Mouse (Mus musculus) kidney, postnatal 0 days (tissue): ENCODE measurements around the gene Rasgef1b. TPM values are rescaled to one million over a fixed set of nuclear protein-coding genes. Genes with fewer than 3 reads are reported as not detected.

ENCODE experiments used
- ATAC-seq: fragments of 200-750 bp; cut with Nextera tagmentation; replicated peaks from 2 replicates; pipeline ENCODE4 v1.8.0; 2017; ENCODE audit warnings: low read depth, moderate number of reproducible peaks, moderate TSS enrichment, moderate library complexity; ENCODE audit not compliant: low FRiP score
- DNase-seq: peaks from one replicate; pipeline ENCODE4 v3.0.0-alpha.2; 2016; ENCODE audit warnings: low spot score
- H3K27ac ChIP-seq: fragments of 300-500 bp; sonication (generic); 2 replicates; pipeline ENCODE4 v1.5.1; 2014; ENCODE audit warnings: mild to moderate bottlenecking
- H3K27me3 ChIP-seq: fragments of 300-500 bp; sonication (generic); 2 replicates; pipeline ENCODE4 v1.6.1; 2014; ENCODE audit warnings: low read length, mixed read lengths; ENCODE audit not compliant: insufficient read depth
- H3K36me3 ChIP-seq: fragments of 300-500 bp; sonication (generic); 2 replicates; pipeline ENCODE4 v1.6.1; 2014; ENCODE audit warnings: low read length, mixed read lengths; ENCODE audit not compliant: insufficient read depth
- H3K4me1 ChIP-seq: fragments of 300-500 bp; sonication (generic); replicated peaks from 2 replicates; pipeline ENCODE4 v1.6.1; 2014; ENCODE audit warnings: antibody characterized with exemption, low read length, mixed read lengths; ENCODE audit not compliant: insufficient read depth
- H3K4me2 ChIP-seq: fragments of 300-500 bp; sonication (generic); 2 replicates; pipeline ENCODE4 v1.6.1; 2014; ENCODE audit warnings: mild to moderate bottlenecking, low read length, moderate library complexity, mixed read lengths
- H3K4me3 ChIP-seq: fragments of 300-500 bp; sonication (generic); replicated peaks from 2 replicates; pipeline ENCODE4 v1.5.1; 2014; ENCODE audit warnings: low read depth, low read length
- H3K9ac ChIP-seq: fragments of 300-500 bp; sonication (generic); 2 replicates; pipeline ENCODE4 v1.6.1; 2014; ENCODE audit warnings: low read depth, low read length
- H3K9me3 ChIP-seq: fragments of 300-500 bp; sonication (generic); replicated peaks from 2 replicates; pipeline ENCODE4 v1.6.1; 2016; ENCODE audit warnings: low read length, inconsistent platforms, mixed read lengths
- CTCF ChIP-seq: IDR thresholded peaks from 2 replicates; pipeline ENCODE4 v1.5.1; 2016; ENCODE audit warnings: antibody characterized with exemption, low read depth, mild to moderate bottlenecking, moderate library complexity
- WGBS: fragments of 180-500 bp; shearing (Covaris S2); extraction: QIAGEN DNeasy Blood & Tissue Kit; methylation state at CpG from one replicate; pipeline ENCODE4 v1.1.7; 2014; 5-methylcytosine and 5-hydroxymethylcytosine counted together
- polyA plus RNA-seq: library from polyadenylated mRNA; unstranded; fragments of >200 nt; fragmentation: Nextera tagmentation; extraction: Ambion mirVana; gene quantifications from 2 replicates; pipeline ENCODE4 v1.2.1, GENCODE M21; 2015

Rasgef1b gene
- polyA plus RNA-seq, 1 experiment from 2014 or later = 7.3 TPM

- H3K9me3 ChIP-seq = no peaks in the 10 kb centered on the region
- ATAC-seq (no peak), DNase-seq (no peak)
- no peaks in the 10 kb centered on the region for H3K36me3 ChIP-seq
- H3K9ac ChIP-seq = no peak overlapping the region
- 89% methylated on average over 3 of the region's 3 CpGs for WGBS
- no peak for TF ChIP-seq CTCF
- H3K4me3 ChIP-seq = no peak overlapping the region
- no peaks in the 10 kb centered on the region for H3K4me1 ChIP-seq
- no peaks in the 10 kb centered on the region for H3K27me3 ChIP-seq
- no peak overlapping the region for H3K27ac ChIP-seq
- no peak overlapping the region for H3K4me2 ChIP-seq
These were observed 271.6 kb downstream of the Rasgef1b start for GRCm38 (mm10) chr5:99457291-99457690.

- DNase-seq (no peak), ATAC-seq (no peak)
- no peaks in the 10 kb centered on the region for H3K36me3 ChIP-seq
- no peak for TF ChIP-seq CTCF
- H3K27ac ChIP-seq = no peak overlapping the region
- no peaks in the 10 kb centered on the region for H3K27me3 ChIP-seq
- H3K9ac ChIP-seq = no peak overlapping the region
- H3K4me2 ChIP-seq = no peak overlapping the region
- H3K9me3 ChIP-seq = no peaks in the 10 kb centered on the region
- no peak overlapping the region for H3K4me3 ChIP-seq
- no peaks in the 10 kb centered on the region for H3K4me1 ChIP-seq
- 54% methylated on average over 2 of the region's 2 CpGs for WGBS
These were observed 276.9 kb downstream of the Rasgef1b start for GRCm38 (mm10) chr5:99451939-99452338.

GRCm38 (mm10) chr5:99451416-99451815, 277.4 kb downstream of the Rasgef1b start:
- H3K4me2 ChIP-seq = no peak overlapping the region
- no peak overlapping the region for H3K27ac ChIP-seq
- no peaks in the 10 kb centered on the region for H3K9me3 ChIP-seq
- DNase-seq = no peak
- H3K27me3 ChIP-seq = no peaks in the 10 kb centered on the region
- no peak for ATAC-seq
- no peak overlapping the region for H3K4me3 ChIP-seq
- no peaks in the 10 kb centered on the region for H3K4me1 ChIP-seq
- H3K36me3 ChIP-seq = no peaks in the 10 kb centered on the region
- WGBS = 52% methylated on average over 5 of the region's 5 CpGs
- H3K9ac ChIP-seq = no peak overlapping the region
- TF ChIP-seq CTCF = no peak

GRCm38 (mm10) chr5:99450994-99451393, 277.9 kb downstream of the Rasgef1b start:
- Histone ChIP-seq H3K4me3 (no peak overlapping the region), H3K36me3 (no peaks in the 10 kb centered on the region), H3K4me1 (no peaks in the 10 kb centered on the region), H3K9me3 (no peaks in the 10 kb centered on the region), H3K4me2 (no peak overlapping the region), H3K27me3 (no peaks in the 10 kb centered on the region), H3K9ac (no peak overlapping the region), H3K27ac (no peak overlapping the region)
- no peak for DNase-seq
- TF ChIP-seq CTCF = no peak
- ATAC-seq = no peak
- WGBS = 47% methylated on average over 4 of the region's 4 CpGs

- H3K9me3 ChIP-seq = no peaks in the 10 kb centered on the region
- no peak for TF ChIP-seq CTCF
- WGBS = 80% methylated on average over 3 of the region's 3 CpGs
- H3K27ac ChIP-seq = no peak overlapping the region
- H3K4me3 ChIP-seq = no peak overlapping the region
- DNase-seq (no peak), ATAC-seq (no peak)
- no peaks in the 10 kb centered on the region for H3K4me1 ChIP-seq
- H3K9ac ChIP-seq = no peak overlapping the region
- no peaks in the 10 kb centered on the region for H3K36me3 ChIP-seq
- no peak overlapping the region for H3K4me2 ChIP-seq
- H3K27me3 ChIP-seq = no peaks in the 10 kb centered on the region
These were observed 278.4 kb downstream of the Rasgef1b start for GRCm38 (mm10) chr5:99450463-99450862.

- WGBS = 86% methylated on average over 6 of the region's 6 CpGs
- no peaks in the 10 kb centered on the region for H3K9me3 ChIP-seq
- no peaks in the 10 kb centered on the region for H3K36me3 ChIP-seq
- DNase-seq (no peak), ATAC-seq (no peak)
- H3K9ac ChIP-seq = no peak overlapping the region
- H3K4me3 ChIP-seq = no peak overlapping the region
- H3K27ac ChIP-seq = no peak overlapping the region
- H3K4me1 ChIP-seq = no peaks in the 10 kb centered on the region
- no peak for TF ChIP-seq CTCF
- no peak overlapping the region for H3K4me2 ChIP-seq
- no peaks in the 10 kb centered on the region for H3K27me3 ChIP-seq
These were observed 281.4 kb downstream of the Rasgef1b start for GRCm38 (mm10) chr5:99447481-99447880.

GRCm38 (mm10) chr5:99445242-99445641, 283.6 kb downstream of the Rasgef1b start:
- DNase-seq (no peak), ATAC-seq (no peak)
- H3K36me3 ChIP-seq = no peaks in the 10 kb centered on the region
- H3K4me2 ChIP-seq = no peak overlapping the region
- WGBS = 75% methylated on average over 5 of the region's 5 CpGs
- H3K9me3 ChIP-seq = no peaks in the 10 kb centered on the region
- H3K9ac ChIP-seq = no peak overlapping the region
- no peaks in the 10 kb centered on the region for H3K27me3 ChIP-seq
- no peaks in the 10 kb centered on the region for H3K4me1 ChIP-seq
- no peak overlapping the region for H3K27ac ChIP-seq
- H3K4me3 ChIP-seq = no peak overlapping the region
- no peak for TF ChIP-seq CTCF
